Comparison of ENCODE assay signal across 34 mouse cellular contexts in genomic region chr3:124262150-124262549, GRCm38 (mm10). TPM values are rescaled to one million over a fixed set of nuclear protein-coding genes. Genes with fewer than 3 reads are reported as not detected.
A peak's percentile ranks its signal among the peaks of the same experiment; 100 is the strongest.
DNase-seq lines count a peak whose midpoint lies in the region; ATAC-seq and TF ChIP-seq lines count a peak whose summit lies in the region.
"Had no signal": no experiment of that assay in that cellular context is flagged by ENCODE, and none has a peak within 500 bp of the region (broad histone marks: within the 10 kb centered on the region; RNA-seq: fewer than 3 reads in every experiment).

No protein-coding gene starts in this region.

- H3K4me3 ChIP-seq in forebrain, embryonic 12.5 days (replicated peaks) = no peak overlapping the region
- H3K4me3 ChIP-seq in forebrain, postnatal 0 days (ENCODE audit: low read depth, low read length) = no peak overlapping the region
- no peak overlapping the region for H3K4me3 ChIP-seq in midbrain, embryonic 11.5 days (ENCODE audit: low read depth, low read length)
- no peak overlapping the region for H3K4me3 ChIP-seq in midbrain, postnatal 0 days (ENCODE audit: low read depth, low read length)
- H3K4me3 ChIP-seq in forebrain, embryonic 13.5 days = no peak overlapping the region
- no peak overlapping the region for H3K4me3 ChIP-seq in neural tube, embryonic 12.5 days
- H3K4me3 ChIP-seq: embryonic facial prominence, embryonic 10.5 days; embryonic facial prominence, embryonic 15.5 days; gastrocnemius, adult 2 months; left cerebral cortex, adult 2 months; limb, embryonic 12.5 days; liver, embryonic 15.5 days; lung, embryonic 15.5 days; myocyte had no signal

- no peaks in the 10 kb centered on the region for H3K36me3 ChIP-seq in forebrain, embryonic 12.5 days (replicated peaks)
- H3K36me3 ChIP-seq in forebrain, postnatal 0 days (ENCODE audit: insufficient read depth) = no peaks in the 10 kb centered on the region
- no peaks in the 10 kb centered on the region for H3K36me3 ChIP-seq in midbrain, embryonic 11.5 days (ENCODE audit: control insufficient read depth, insufficient read depth, low read length)
- H3K36me3 ChIP-seq in midbrain, postnatal 0 days (ENCODE audit: insufficient read depth, low read length) = no peaks in the 10 kb centered on the region
- H3K36me3 ChIP-seq in forebrain, embryonic 13.5 days (ENCODE audit: poor library complexity, severe bottlenecking) = no peaks in the 10 kb centered on the region
- H3K36me3 ChIP-seq in neural tube, embryonic 12.5 days = no peaks in the 10 kb centered on the region
- H3K36me3 ChIP-seq: embryonic facial prominence, embryonic 10.5 days; embryonic facial prominence, embryonic 15.5 days; limb, embryonic 12.5 days; liver, embryonic 15.5 days; lung, embryonic 15.5 days had no signal

- 10% methylated on average over 3 of the region's 3 CpGs for WGBS in forebrain, embryonic 12.5 days
- 18% methylated on average over 3 of the region's 3 CpGs for WGBS in forebrain, postnatal 0 days
- 43% methylated on average over 3 of the region's 3 CpGs for WGBS in midbrain, embryonic 11.5 days
- 50% methylated on average over 3 of the region's 3 CpGs for WGBS in midbrain, postnatal 0 days
- 13% methylated on average over 3 of the region's 3 CpGs for WGBS in forebrain, embryonic 13.5 days
- WGBS in neural tube, embryonic 12.5 days = 7% methylated on average over 3 of the region's 3 CpGs

- no peak for DNase-seq in forebrain, postnatal 0 days
- DNase-seq in midbrain, embryonic 11.5 days (ENCODE audit: low spot score, missing footprints) = peak; percentile 39
- no peak for DNase-seq in midbrain, postnatal 0 days (ENCODE audit: low spot score)
- no peak for DNase-seq in layer of hippocampus, adult 9-10 months (ENCODE audit: low spot score)
- no peak for DNase-seq in layer of hippocampus, postnatal 36 days
- DNase-seq: adrenal gland, postnatal 10 days; cerebellum, adult 18-20 months; cerebellum, postnatal 10 days; gastrocnemius, adult 2 months; gastrocnemius, postnatal 36 days; heart, adult 18-20 months; heart, postnatal 36 days; kidney, adult 11 months; kidney, postnatal 14 days; thymus, adult 2 months; thymus, postnatal 4 days had no signal

- no peak for TF ChIP-seq CTCF in forebrain, postnatal 0 days (IDR thresholded peaks at IDR 0.05; ENCODE audit: low read depth)
- TF ChIP-seq CTCF in midbrain, postnatal 0 days (IDR thresholded peaks at IDR 0.05) = no peak

- no peak overlapping the region for H3K27ac ChIP-seq in forebrain, embryonic 12.5 days
- H3K27ac ChIP-seq in forebrain, postnatal 0 days (ENCODE audit: low read depth, low read length) = no peak overlapping the region
- no peak overlapping the region for H3K27ac ChIP-seq in midbrain, embryonic 11.5 days (ENCODE audit: low read depth, low read length)
- H3K27ac ChIP-seq in midbrain, postnatal 0 days (ENCODE audit: low read depth, low read length) = no peak overlapping the region
- no peak overlapping the region for H3K27ac ChIP-seq in forebrain, embryonic 13.5 days
- H3K27ac ChIP-seq in neural tube, embryonic 12.5 days = no peak overlapping the region
- H3K27ac ChIP-seq: embryonic facial prominence, embryonic 10.5 days; embryonic facial prominence, embryonic 15.5 days; gastrocnemius, adult 2 months; left cerebral cortex, adult 2 months; limb, embryonic 12.5 days; liver, embryonic 15.5 days; lung, embryonic 15.5 days had no signal

- no peak overlapping the region for H3K9ac ChIP-seq in forebrain, embryonic 12.5 days
- H3K9ac ChIP-seq in forebrain, postnatal 0 days = no peak overlapping the region
- no peak overlapping the region for H3K9ac ChIP-seq in midbrain, embryonic 11.5 days (ENCODE audit: low read length)
- H3K9ac ChIP-seq in midbrain, postnatal 0 days (replicated peaks; ENCODE audit: low read length, poor library complexity, severe bottlenecking) = no peak overlapping the region
- H3K9ac ChIP-seq in forebrain, embryonic 13.5 days = no peak overlapping the region
- no peak overlapping the region for H3K9ac ChIP-seq in neural tube, embryonic 12.5 days
- H3K9ac ChIP-seq: embryonic facial prominence, embryonic 15.5 days; limb, embryonic 12.5 days; liver, embryonic 15.5 days; lung, embryonic 15.5 days had no signal

- no peak overlapping the region for H3K4me2 ChIP-seq in forebrain, embryonic 12.5 days
- H3K4me2 ChIP-seq in forebrain, postnatal 0 days (ENCODE audit: low read depth) = no peak overlapping the region
- no peak overlapping the region for H3K4me2 ChIP-seq in midbrain, embryonic 11.5 days
- H3K4me2 ChIP-seq in midbrain, postnatal 0 days (ENCODE audit: low read depth, low read length, poor library complexity, severe bottlenecking) = no peak overlapping the region
- no peak overlapping the region for H3K4me2 ChIP-seq in forebrain, embryonic 13.5 days
- H3K4me2 ChIP-seq in neural tube, embryonic 12.5 days (replicated peaks) = 0 out of 2 replicates have a peak overlapping the region, but pooled peaks have one; percentile 3
- H3K4me2 ChIP-seq: embryonic facial prominence, embryonic 15.5 days; heart, embryonic 11.5 days; limb, embryonic 12.5 days; liver, embryonic 15.5 days; lung, embryonic 15.5 days had no signal

- 0 out of 2 replicates have a peak, but pooled peaks cover 2% of the 10 kb centered on the region for H3K27me3 ChIP-seq in forebrain, embryonic 12.5 days
- no peaks in the 10 kb centered on the region for H3K27me3 ChIP-seq in forebrain, postnatal 0 days (ENCODE audit: insufficient read depth, low read length)
- H3K27me3 ChIP-seq in midbrain, embryonic 11.5 days (ENCODE audit: control insufficient read depth, insufficient read depth, low read length) = no peaks in the 10 kb centered on the region
- no peaks in the 10 kb centered on the region for H3K27me3 ChIP-seq in midbrain, postnatal 0 days (ENCODE audit: insufficient read depth, low read length)
- peaks cover 3% of the 10 kb centered on the region; the same call in 1 of the 2 replicates for H3K27me3 ChIP-seq in forebrain, embryonic 13.5 days
- no peaks in the 10 kb centered on the region for H3K27me3 ChIP-seq in neural tube, embryonic 12.5 days (replicated peaks)
- H3K27me3 ChIP-seq: embryonic facial prominence, embryonic 15.5 days; limb, embryonic 12.5 days; liver, embryonic 15.5 days; lung, embryonic 15.5 days had no signal

- peaks cover 9% of the 10 kb centered on the region for H3K4me1 ChIP-seq in forebrain, embryonic 12.5 days
- H3K4me1 ChIP-seq in forebrain, postnatal 0 days (ENCODE audit: insufficient read depth) = no peaks in the 10 kb centered on the region
- H3K4me1 ChIP-seq in midbrain, embryonic 11.5 days (ENCODE audit: control insufficient read depth, insufficient read depth, low read length) = no peaks in the 10 kb centered on the region
- H3K4me1 ChIP-seq in midbrain, postnatal 0 days (ENCODE audit: insufficient read depth, low read length) = no peaks in the 10 kb centered on the region
- peaks cover 13% of the 10 kb centered on the region; the same call in 1 of the 2 replicates for H3K4me1 ChIP-seq in forebrain, embryonic 13.5 days
- H3K4me1 ChIP-seq in neural tube, embryonic 12.5 days = no peaks in the 10 kb centered on the region
- H3K4me1 ChIP-seq: embryonic facial prominence, embryonic 15.5 days; limb, embryonic 12.5 days; liver, embryonic 15.5 days; lung, embryonic 15.5 days had no signal

- peak; percentile 65 for ATAC-seq in forebrain, embryonic 12.5 days (ENCODE audit: low FRiP score)
- ATAC-seq in forebrain, postnatal 0 days = no peak
- ATAC-seq in midbrain, embryonic 11.5 days (ENCODE audit: low FRiP score) = no peak
- no peak for ATAC-seq in midbrain, postnatal 0 days (ENCODE audit: low FRiP score)
- ATAC-seq in forebrain, embryonic 13.5 days = peak; percentile 74; the same call in 1 of the 2 replicates
- ATAC-seq in neural tube, embryonic 12.5 days (ENCODE audit: low FRiP score, low read depth) = peak; percentile 65
- ATAC-seq: inflammation-experienced regulatory T-cells, adult 6 months; midbrain, embryonic 16.5 days; Patski had no signal

- H3K9me3 ChIP-seq in forebrain, embryonic 12.5 days = no peaks in the 10 kb centered on the region
- no peaks in the 10 kb centered on the region for H3K9me3 ChIP-seq in forebrain, postnatal 0 days (ENCODE audit: low read length)
- H3K9me3 ChIP-seq in midbrain, embryonic 11.5 days (ENCODE audit: control insufficient read depth, low read length) = no peaks in the 10 kb centered on the region
- no peaks in the 10 kb centered on the region for H3K9me3 ChIP-seq in midbrain, postnatal 0 days (ENCODE audit: low read length)
- H3K9me3 ChIP-seq in forebrain, embryonic 13.5 days (replicated peaks) = no peaks in the 10 kb centered on the region
- no peaks in the 10 kb centered on the region for H3K9me3 ChIP-seq in neural tube, embryonic 12.5 days
- H3K9me3 ChIP-seq: embryonic facial prominence, embryonic 10.5 days; embryonic facial prominence, embryonic 15.5 days; limb, embryonic 12.5 days; liver, embryonic 15.5 days; lung, embryonic 15.5 days had no signal

RNA-seq across cellular contexts. Expression of gene Tram1l1, which starts 58.5 kb away (rescaled TPM):
- 26.6 and 27.8 TPM in 2 replicates for polyA plus RNA-seq in forebrain, embryonic 12.5 days (2016; fragmentation: Nextera tagmentation; extraction: Ambion mirVana)
- 20.3 and 23.0 TPM in 2 replicates for total RNA-seq in forebrain, postnatal 0 days (2014; rRNA removed)
- polyA plus RNA-seq in forebrain, postnatal 0 days (2015; fragmentation: Nextera tagmentation; extraction: Ambion mirVana) = 27.9 and 35.8 TPM in 2 replicates
- polyA plus RNA-seq in midbrain, embryonic 11.5 days (2014; fragmentation: Nextera tagmentation; extraction: Ambion mirVana) = 28.5 and 33.0 TPM in 2 replicates
- 20.1 and 28.5 TPM in 2 replicates for total RNA-seq in midbrain, postnatal 0 days (2014; rRNA removed)
- polyA plus RNA-seq in midbrain, postnatal 0 days (2015; fragmentation: Nextera tagmentation; extraction: Ambion mirVana) = 47.3 and 48.6 TPM in 2 replicates
- 31.5 and 32.0 TPM in 2 replicates for polyA plus RNA-seq in forebrain, embryonic 13.5 days (2015; fragmentation: Nextera tagmentation; extraction: Ambion mirVana)
- polyA plus RNA-seq in neural tube, embryonic 12.5 days (2016; fragmentation: Nextera tagmentation; extraction: Ambion mirVana) = 33.7 and 36.3 TPM in 2 replicates
- total RNA-seq in layer of hippocampus, postnatal 36 days (2021) = 10 to 100 TPM; 16.7 to 17.5 TPM
- total RNA-seq: common myeloid progenitor, adult 5-6 weeks; gastrocnemius, adult 2 months; heart, adult 18-20 months; liver, adult 2 months; megakaryocyte progenitor cell, adult 5-6 weeks; MEL had no signal
- polyA plus RNA-seq: inflammation-experienced regulatory T-cells, adult 6 months; liver, adult 2 months; Patski had no signal

Comparison
In these comparisons a context has a peak if more than half of its experiments do, and no peak if none do; other contexts are left out.
1. ATAC-seq: peak in forebrain, embryonic 12.5 days (single experiment), forebrain, embryonic 13.5 days (single experiment) and neural tube, embryonic 12.5 days (single experiment); none in forebrain, postnatal 0 days (single experiment), midbrain, embryonic 11.5 days (single experiment) and midbrain, postnatal 0 days (single experiment).